Mouse (Mus musculus) heart, adult 11 months (tissue): Measurements from ENCODE around the gene Gm853.

Source experiments
- DNase-seq: peaks from one replicate; pipeline ENCODE4 v3.0.0; 2022

The Gm853 gene

DNA sequence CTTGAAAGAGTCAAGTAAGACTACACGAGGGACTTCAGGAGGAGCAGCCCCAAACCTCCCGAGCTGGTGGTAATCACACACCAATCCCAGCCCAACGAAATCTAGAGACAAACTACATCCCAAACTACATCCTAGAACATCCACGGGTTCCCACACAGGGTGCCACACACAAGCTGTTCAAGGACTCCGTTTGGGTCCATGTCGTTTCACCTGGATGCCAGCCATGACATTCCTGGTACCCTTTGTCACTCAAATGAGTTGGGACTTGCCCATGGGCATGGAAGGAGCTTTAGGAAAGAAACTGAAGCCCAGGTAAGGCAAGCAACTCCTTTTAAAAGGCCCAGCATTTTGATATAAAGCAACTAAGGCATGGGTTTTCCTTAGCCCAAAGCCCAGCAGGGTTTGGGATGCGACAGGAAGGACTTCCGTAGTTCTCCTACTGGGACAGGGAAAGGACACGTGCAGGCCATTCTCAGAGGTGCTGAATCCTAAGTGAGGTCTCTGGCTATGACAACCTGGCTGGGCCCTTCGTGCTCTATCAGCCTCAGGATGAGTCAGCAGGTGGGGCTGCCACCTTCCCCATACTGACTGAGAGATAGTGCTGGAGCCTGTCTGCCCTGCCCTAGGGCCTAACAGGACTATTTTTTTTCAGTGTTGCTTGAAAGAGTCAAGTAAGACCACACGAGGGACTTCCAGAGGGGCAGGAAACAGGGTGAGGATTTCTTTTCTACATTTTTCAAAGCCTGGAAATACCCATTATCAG is 49.0 kb downstream of the Gm853 start:
- DNase-seq: peak; percentile 95

DNA sequence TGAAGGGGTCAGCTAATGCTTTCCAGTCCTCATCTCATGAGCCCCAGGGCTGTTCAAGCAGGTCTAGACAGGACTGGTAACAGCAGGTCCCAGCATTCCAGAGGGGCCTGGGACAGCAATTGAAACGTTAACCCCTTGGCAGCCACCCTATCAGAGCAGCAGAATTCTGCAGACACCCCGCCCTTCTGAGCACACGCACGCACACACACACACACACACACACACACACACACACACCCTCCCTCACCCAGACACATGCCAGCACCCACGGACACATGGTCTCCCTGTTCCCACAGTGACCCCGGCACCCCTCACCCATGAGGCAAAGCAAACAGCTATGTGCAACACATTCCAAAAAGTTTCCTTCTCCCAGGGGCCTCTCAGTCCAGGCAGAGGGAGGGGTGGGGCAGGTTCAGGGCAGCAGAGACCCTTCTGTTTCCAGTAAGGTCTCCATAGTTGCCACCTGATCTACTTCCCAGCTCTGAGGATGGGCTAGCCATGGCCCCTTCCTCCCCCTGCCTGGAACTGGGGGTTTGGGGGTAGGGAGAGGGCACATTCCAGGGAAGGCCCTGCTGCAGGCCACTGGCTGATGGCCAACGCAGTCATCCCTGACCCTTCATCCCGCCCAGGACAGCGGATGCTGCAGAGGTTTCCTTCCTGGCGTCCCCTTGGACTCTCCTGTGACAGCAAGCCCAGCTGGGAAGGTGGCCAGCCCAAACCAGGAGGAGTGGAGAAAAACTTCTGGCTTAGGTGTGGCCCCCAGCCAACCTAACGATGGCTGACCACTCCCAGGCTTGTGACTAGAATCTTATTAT is 50.0 kb downstream of the Gm853 start:
- DNase-seq: peak; percentile 99

DNA sequence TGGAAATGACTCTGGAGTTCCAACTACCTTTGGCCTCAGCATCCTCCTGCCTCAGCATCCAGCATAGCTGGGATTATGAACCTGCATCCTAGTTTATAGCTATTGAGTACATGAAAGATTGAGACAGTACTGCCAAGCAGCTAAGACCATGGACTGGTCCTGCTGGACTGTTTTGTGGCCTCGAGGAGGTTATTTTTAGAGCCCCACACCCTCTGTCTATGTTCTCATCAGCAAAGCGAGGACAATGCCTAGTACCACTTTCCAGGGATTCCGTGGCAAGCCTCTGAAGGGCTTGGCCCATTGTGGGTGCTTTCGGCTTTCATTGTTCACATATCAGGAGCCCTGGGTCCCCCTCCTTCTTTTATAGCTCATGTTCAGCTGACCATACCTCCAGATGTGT is 51.8 kb downstream of the Gm853 start:
- DNase-seq: peak; percentile 94

DNA sequence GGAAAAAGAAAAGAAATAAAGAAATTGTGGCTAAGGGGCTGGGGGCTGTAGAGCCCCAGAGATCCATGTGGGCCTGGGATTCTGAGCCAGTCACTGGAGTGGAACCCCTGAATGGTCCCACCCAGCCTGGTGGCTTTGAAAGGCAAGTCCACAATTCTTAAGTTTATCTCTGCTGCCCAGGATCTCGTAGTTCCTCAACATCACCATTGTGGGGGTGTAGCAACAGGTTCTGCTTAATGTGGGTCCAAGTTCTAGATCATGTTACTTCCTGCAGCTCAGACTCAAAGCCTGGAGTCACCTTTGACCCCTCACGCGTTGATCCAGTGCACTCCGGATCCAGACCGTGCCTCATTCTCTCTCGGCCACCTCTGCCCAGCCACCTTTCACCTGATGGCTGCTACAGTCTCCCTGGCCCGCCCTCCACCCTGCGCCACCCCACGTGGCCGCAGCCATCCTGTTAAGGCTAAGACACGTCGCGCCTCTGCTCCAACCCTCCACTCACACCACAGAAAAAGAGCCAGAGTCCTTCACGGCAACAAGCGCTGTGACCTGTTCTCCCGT is 52.7 kb downstream of the Gm853 start:
- peak; percentile 92 for DNase-seq

DNA sequence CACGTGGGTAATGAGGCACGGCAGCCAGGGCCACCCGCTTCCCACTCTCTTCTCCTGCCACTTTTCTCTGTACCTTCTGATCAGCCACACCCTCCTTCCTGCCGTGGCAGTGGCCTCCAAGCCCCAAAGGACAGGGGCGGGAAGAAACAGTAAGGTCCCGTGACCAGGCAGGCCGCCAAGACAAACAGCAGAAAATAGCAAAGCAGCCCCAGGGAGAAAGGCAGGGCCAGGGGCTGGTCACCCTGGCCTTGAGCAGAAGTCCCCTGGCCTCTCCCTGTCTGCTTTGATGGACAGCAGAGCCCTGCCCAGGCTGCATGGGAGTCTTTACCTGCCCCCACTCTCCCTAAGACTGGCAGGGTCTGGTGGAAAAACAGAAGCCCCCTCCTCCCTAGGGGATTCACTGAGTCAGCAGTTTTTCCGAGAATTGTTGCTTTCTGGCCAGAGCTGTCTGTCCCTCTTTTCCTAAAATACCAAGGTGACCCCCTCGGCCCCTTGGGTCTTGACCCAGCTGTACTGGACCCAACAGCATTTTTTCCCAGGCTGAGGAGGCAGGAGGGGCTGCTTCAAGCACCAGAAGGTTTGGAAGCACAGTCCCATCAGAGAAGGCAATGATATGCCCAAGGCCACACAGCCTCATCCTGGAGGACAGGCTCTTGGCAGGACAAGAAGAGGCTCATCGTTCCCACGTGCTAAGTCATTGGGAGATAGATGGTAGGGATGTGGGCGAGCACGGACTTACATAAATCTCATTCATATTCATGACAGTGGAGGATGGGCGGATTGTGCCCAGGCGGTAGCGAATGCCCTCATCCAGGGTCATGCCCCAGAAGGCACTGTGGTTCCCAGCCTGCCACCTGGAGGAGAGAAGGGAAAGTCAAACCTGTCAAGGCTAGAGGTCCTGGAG is 53.7 kb downstream of the Gm853 start:
- peak; percentile 99 for DNase-seq

DNA sequence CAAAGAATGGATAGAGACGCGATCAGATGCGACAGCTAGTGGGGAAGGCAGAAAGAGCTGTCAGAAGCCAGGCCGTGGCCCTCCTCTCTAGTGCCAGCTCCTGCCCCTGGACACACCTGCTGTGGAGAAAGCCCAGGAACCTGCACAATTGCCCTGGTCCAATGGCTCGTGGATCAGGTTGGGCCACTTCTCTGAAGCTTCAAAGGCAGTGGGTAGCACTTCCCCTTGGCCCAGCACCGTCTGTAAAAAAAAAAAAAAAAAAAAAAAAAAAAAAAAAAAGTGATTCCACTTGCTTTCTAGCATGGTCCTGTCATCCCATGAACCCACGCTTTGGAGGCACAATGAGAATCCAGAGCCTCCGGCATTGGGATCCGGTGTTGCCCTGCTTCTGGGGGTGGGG is 54.4 kb downstream of the Gm853 start:
- DNase-seq: peak; percentile 92

DNA sequence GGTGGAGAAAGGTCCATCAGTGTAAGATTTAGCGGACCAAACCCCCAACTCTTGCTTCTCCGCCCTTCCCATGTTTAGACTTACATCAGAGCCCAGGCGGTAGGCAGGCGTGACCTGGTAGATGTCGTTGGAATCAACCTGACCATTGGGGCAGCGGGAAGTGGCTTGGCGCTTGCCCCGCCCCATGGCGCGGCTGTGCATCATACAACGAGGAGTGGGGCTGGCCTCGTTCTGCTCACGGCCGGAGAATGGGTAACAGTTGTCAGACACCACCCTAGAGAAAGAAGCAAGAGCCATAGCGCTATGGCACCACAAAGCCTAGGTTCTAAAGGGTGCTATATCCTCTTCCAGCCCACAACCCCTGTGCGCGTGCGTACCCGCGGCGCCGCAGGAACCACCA is 54.9 kb downstream of the Gm853 start:
- DNase-seq: peak; percentile 93

DNA sequence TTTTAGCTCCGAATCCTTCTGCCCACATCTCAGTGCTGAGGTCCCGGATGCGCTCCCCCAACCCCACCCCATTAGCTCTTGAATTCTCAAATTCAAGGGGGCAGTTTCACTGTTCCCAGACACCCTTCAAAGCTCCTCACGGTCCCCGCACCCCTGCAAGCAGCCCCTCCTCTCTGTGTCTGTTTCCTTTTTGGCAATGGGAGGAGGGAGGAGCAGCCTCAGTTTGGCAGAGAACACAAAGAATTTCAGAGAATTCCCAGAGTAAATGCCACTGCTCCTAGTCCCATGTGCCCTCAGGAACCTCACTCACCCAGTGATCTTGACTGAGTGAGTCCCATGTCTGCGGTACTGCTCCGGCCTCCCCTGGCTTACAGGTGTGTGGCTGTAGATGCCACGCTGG is 55.6 kb downstream of the Gm853 start:
- DNase-seq: peak; percentile 96

DNA sequence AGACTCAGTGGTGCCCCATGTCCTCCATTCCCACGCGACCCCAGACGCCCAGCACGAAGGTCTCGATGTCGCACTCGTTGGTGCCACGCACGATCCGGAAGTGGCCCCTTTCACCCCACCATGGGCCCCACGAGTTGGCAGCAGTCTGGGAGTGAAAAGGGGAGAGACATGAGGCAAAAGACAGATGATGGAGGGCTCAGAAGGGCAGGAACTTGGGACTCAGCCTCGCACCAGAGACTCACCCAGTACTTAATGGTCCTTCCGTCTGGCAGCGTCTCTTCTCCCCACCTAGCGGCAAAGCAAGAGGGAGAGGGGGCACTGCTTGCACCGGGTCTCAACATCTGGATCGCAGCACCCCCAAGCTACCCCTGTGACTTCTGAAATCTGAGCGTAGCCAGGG is 56.1 kb downstream of the Gm853 start:
- DNase-seq: peak; percentile 91

DNA sequence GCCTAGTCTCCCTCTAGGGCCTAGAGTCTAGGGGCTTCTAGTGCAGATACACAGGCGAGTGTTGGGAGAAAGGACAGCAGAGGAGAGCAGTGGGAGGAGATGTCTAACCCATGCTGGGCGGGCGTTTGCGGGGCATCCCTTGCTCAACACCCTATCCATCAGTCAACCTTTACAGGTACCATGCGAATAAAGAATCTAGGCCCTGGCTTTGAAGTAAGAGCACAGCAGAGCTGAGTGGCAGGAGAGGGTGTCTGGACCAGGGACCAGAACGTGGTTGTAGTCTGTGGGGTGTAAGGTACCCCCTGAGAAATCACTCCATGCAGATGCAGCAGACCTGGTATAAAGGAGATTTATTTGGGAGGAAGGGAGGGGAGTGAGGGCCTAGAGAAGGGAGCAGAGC is 58.1 kb downstream of the Gm853 start:
- peak; percentile 90 for DNase-seq

DNA sequence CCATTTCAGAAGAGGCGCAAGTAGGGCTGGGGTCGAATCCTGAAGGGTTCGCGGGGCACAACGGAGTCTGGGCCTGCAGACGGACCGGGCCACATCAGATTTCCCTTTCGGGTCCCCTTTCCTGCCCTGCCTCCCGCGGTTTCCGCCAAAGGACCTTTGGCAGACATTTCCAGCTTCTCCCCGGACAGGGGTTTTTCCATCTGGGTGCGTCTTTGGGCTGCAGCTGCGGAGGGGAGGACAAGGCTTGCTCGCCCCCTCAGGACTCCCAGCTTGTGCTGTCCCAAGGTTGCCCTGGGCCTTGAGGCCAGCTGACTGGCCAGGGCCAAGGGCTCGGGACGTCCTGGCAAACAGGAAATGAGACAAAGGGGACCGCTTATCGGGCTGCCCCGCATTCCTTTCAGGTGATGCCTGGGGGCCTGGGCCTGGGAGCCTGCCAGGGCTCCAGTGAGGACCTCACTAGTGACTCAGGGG is 58.8 kb downstream of the Gm853 start:
- peak; percentile 99 for DNase-seq

DNA sequence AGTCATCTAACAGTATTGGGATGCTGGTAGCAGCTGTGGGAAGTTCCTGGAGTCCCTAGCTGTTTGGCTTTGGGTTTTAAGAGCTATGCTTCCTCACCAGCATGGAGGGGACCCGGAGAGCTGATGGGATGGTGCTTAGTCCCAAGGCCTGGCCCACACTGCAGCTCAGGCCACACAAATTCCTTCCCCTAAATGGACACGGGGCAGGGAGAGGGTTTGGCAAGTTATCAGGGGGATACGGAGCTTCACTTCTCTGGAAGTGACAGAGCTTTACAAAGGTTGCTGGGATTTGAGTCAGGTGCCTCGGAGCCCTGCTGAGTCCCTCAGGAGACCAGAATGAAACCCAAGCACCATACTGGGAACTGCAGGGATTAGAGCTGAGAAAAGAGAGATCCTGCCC is 60.9 kb downstream of the Gm853 start:
- DNase-seq: peak; percentile 88
